ENCODE assay signal across 8 mouse cellular contexts in genomic region chr1:167305501-167306137, GRCm38 (mm10).
"Had no signal": no experiment of that assay in that cellular context is flagged by ENCODE, and none has a peak within 500 bp of the region (broad histone marks: within the 10 kb centered on the region; RNA-seq: fewer than 3 reads in every experiment).

No protein-coding gene starts in this region.

- H3K4me2 ChIP-seq: intestine, embryonic 15.5 days; kidney, embryonic 15.5 days; limb, embryonic 13.5 days; liver, embryonic 12.5 days; liver, embryonic 15.5 days; midbrain, embryonic 12.5 days; midbrain, embryonic 15.5 days had no signal

- H3K27ac ChIP-seq: intestine, embryonic 15.5 days; kidney, embryonic 15.5 days; left cerebral cortex, adult 2 months; limb, embryonic 13.5 days; liver, embryonic 12.5 days; liver, embryonic 15.5 days; midbrain, embryonic 12.5 days; midbrain, embryonic 15.5 days had no signal

- H3K36me3 ChIP-seq: intestine, embryonic 15.5 days; kidney, embryonic 15.5 days; midbrain, embryonic 12.5 days; midbrain, embryonic 15.5 days had no signal

- H3K9ac ChIP-seq: intestine, embryonic 15.5 days; kidney, embryonic 15.5 days; limb, embryonic 13.5 days; liver, embryonic 12.5 days; liver, embryonic 15.5 days; midbrain, embryonic 12.5 days; midbrain, embryonic 15.5 days had no signal

- H3K9me3 ChIP-seq: intestine, embryonic 15.5 days; kidney, embryonic 15.5 days; limb, embryonic 13.5 days; liver, embryonic 12.5 days; liver, embryonic 15.5 days; midbrain, embryonic 12.5 days; midbrain, embryonic 15.5 days had no signal

- H3K27me3 ChIP-seq: intestine, embryonic 15.5 days; kidney, embryonic 15.5 days; limb, embryonic 13.5 days; midbrain, embryonic 12.5 days; midbrain, embryonic 15.5 days had no signal

- ATAC-seq: intestine, embryonic 15.5 days; liver, embryonic 12.5 days; midbrain, embryonic 15.5 days had no signal

- H3K4me3 ChIP-seq: intestine, embryonic 15.5 days; kidney, embryonic 15.5 days; left cerebral cortex, adult 2 months; limb, embryonic 13.5 days; liver, embryonic 12.5 days; liver, embryonic 15.5 days; midbrain, embryonic 12.5 days; midbrain, embryonic 15.5 days had no signal
